Mouse (Mus musculus): ENCODE data around the gene Retreg1.

DNA sequence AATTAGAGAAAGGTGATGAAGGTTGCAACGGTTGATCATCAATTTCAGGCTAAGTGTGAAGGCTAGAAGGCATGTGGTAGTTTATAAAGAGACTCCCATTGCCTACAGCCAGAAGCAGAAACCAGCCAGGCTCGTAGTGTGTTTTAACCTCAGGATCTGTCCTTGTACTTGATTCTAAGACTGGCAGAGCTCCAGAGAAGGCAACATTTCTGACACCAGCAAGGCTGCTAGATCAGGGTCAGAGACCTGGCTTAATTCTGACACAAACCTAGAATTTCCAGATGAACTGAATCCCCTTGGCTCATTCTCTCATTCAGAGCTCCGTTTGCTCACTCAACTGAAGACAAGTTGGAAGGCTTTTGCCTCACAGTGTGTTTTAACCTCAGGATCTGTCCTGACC lies 165.6 kb downstream of the Retreg1 start:
- no peak for TF ChIP-seq CTCF (IDR thresholded peaks at IDR 0.05; ENCODE audit: insufficient read depth, low read depth, low read length)
- no peak for TF ChIP-seq POLR2A (IDR thresholded peaks at IDR 0.05; ENCODE audit: insufficient read depth, low read depth, low read length)

Data from olfactory bulb, adult 2 months (tissue).